17 mouse cellular contexts compared by ENCODE assay signal in the genomic region with DNA sequence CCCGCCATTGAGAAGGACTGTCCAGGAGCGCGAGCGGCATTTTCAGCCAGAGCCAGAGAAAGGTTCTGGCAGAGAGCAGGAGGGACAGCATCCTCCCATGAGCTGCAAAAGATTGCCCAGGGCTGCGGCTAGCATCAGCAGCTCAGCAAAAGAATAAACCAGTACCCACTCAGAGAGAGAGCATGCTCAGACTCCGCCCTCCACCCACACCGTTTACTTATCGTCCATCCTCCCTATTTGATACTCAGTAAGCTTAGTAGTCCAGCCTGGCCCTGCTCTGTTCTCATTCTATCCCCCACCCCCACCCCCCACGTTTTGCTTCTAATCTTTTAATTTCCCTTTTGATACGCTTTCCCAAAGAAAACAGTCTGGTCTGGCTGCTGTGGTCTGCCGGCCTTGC.
"Had no signal": no experiment of that assay in that cellular context is flagged by ENCODE, and none has a peak within 500 bp of the region (broad histone marks: within the 10 kb centered on the region; RNA-seq: fewer than 3 reads in every experiment).

No protein-coding gene starts in this region.

- H3K4me2 ChIP-seq: limb, embryonic 15.5 days; liver, embryonic 12.5 days; lung, embryonic 14.5 days; neural tube, embryonic 13.5 days had no signal

- H3K9ac ChIP-seq: limb, embryonic 15.5 days; liver, embryonic 12.5 days; lung, embryonic 14.5 days; neural tube, embryonic 13.5 days had no signal

- ATAC-seq: intestine, postnatal 0 days; liver, embryonic 12.5 days had no signal

- H3K9me3 ChIP-seq: limb, embryonic 15.5 days; liver, embryonic 12.5 days; megakaryocyte, embryonic 14.5 days; neural tube, embryonic 13.5 days had no signal

- H3K36me3 ChIP-seq: limb, embryonic 15.5 days; liver, embryonic 12.5 days; neural tube, embryonic 13.5 days had no signal

- H3K27me3 ChIP-seq: limb, embryonic 15.5 days; liver, embryonic 12.5 days; megakaryocyte, embryonic 14.5 days; neural tube, embryonic 13.5 days had no signal

- DNase-seq: kidney, adult 9 months; kidney, postnatal 36 days; layer of hippocampus, adult 9-11 months; layer of hippocampus, postnatal 36 days; lung, embryonic 14.5 days; lung, postnatal 10 days; retina, postnatal 1 day; right cerebral cortex, postnatal 4 days; spleen, adult 18-20 months; thymus, postnatal 36 days had no signal

- H3K4me1 ChIP-seq: limb, embryonic 15.5 days; liver, embryonic 12.5 days; megakaryocyte, embryonic 14.5 days had no signal

- H3K4me3 ChIP-seq: limb, embryonic 15.5 days; liver, embryonic 12.5 days; megakaryocyte, embryonic 14.5 days; neural tube, embryonic 13.5 days had no signal

- H3K27ac ChIP-seq: kidney, postnatal 0 days; limb, embryonic 15.5 days; liver, embryonic 12.5 days; macrophage; neural tube, embryonic 13.5 days had no signal
